Mouse (Mus musculus) forebrain, embryonic 14.5 days (tissue): ENCODE measurements around the gene Elob. TPM values are rescaled to one million over a fixed set of nuclear protein-coding genes. Genes with fewer than 3 reads are reported as not detected.
A peak's percentile ranks its signal among the peaks of the same experiment; 100 is the strongest.

Experiments used
- ATAC-seq: fragments of 200-750 bp; cut with Nextera tagmentation; 2 replicates; pipeline ENCODE4 v1.8.0; 2017; ENCODE audit warnings: mild to moderate bottlenecking, moderate library complexity
- DNase-seq: peaks from one replicate; pipeline ENCODE4 v3.0.0-alpha.2; 2015; ENCODE audit warnings: low spot score
- H3K27ac ChIP-seq: fragments of 300-500 bp; sonication (generic); 2 replicates; pipeline ENCODE4 v1.5.1; 2014; ENCODE audit warnings: low read depth, mild to moderate bottlenecking, control low read depth, low read length, moderate library complexity
- H3K27me3 ChIP-seq: fragments of 300-500 bp; sonication (generic); replicated peaks from 2 replicates; pipeline ENCODE4 v1.6.1; 2014; ENCODE audit warnings: low read length, control low read depth, mixed read lengths; ENCODE audit not compliant: control insufficient read depth, insufficient read depth
- H3K36me3 ChIP-seq: fragments of 300-500 bp; sonication (generic); 2 replicates; pipeline ENCODE4 v1.6.1; 2014; ENCODE audit warnings: low read length, control low read depth; ENCODE audit not compliant: control insufficient read depth, insufficient read depth
- H3K4me1 ChIP-seq: fragments of 300-500 bp; sonication (generic); 2 replicates; pipeline ENCODE4 v1.6.1; 2014; ENCODE audit warnings: antibody characterized with exemption, low read length, control low read depth; ENCODE audit not compliant: control insufficient read depth, insufficient read depth
- H3K4me2 ChIP-seq: fragments of 300-500 bp; sonication (generic); 2 replicates; pipeline ENCODE4 v1.6.1; 2014; ENCODE audit warnings: mild to moderate bottlenecking, control low read depth, low read length
- H3K4me3 ChIP-seq: fragments of 300-500 bp; sonication (generic); 2 replicates; pipeline ENCODE4 v1.5.1; 2014; ENCODE audit warnings: low read depth, low read length, control low read depth
- H3K9ac ChIP-seq: fragments of 300-500 bp; sonication (generic); 2 replicates; pipeline ENCODE4 v1.6.1; 2014; ENCODE audit warnings: mild to moderate bottlenecking, low read length, control low read depth, moderate library complexity
- H3K9me3 ChIP-seq: fragments of 300-500 bp; sonication (generic); replicated peaks from 2 replicates; pipeline ENCODE4 v1.6.1; 2016; ENCODE audit warnings: low read length, control low read depth, mixed read lengths; ENCODE audit not compliant: control insufficient read depth
- WGBS: fragments of 180-500 bp; shearing (Covaris S2); extraction: QIAGEN DNeasy Blood & Tissue Kit; methylation state at CpG from one replicate; pipeline ENCODE4 v1.1.7; 2014; 5-methylcytosine and 5-hydroxymethylcytosine counted together
- polyA plus RNA-seq: library from polyadenylated mRNA; unstranded; fragments of >200 nt; fragmentation: Nextera tagmentation; extraction: Ambion mirVana; gene quantifications from 2 replicates; pipeline ENCODE4 v1.2.1, GENCODE M21; 2014

Gene Elob
- polyA plus RNA-seq, result 1,202 and 1,508 TPM in 2 replicates

GRCm38 (mm10) chr17:23829064-23829619, at the start of gene Elob:
Gene Elob, minus strand, starts transcription at chr17:23829136.
- Histone ChIP-seq H3K27me3 (0 out of 2 replicates have a peak, but pooled peaks cover 8% of the 10 kb centered on the region), H3K9ac (peak within 1 kb of the TSS; percentile 92), H3K27ac (peak within 1 kb of the TSS; percentile 94), H3K9me3 (no peaks in the 10 kb centered on the region), H3K4me2 (peak within 1 kb of the TSS; percentile 76), H3K4me1 (peaks cover 14% of the 10 kb centered on the region), H3K4me3 (peak within 1 kb of the TSS; percentile 79), H3K36me3 (peaks cover 34% of the 10 kb centered on the region)
- 1% methylated on average over 32 of the region's 42 CpGs for WGBS
- ATAC-seq (peak; percentile 96), DNase-seq (peak; percentile 95)

- Histone ChIP-seq H3K27ac (no peak overlapping the region), H3K9ac (no peak overlapping the region), H3K9me3 (no peaks in the 10 kb centered on the region), H3K4me1 (no peaks in the 10 kb centered on the region), H3K27me3 (no peaks in the 10 kb centered on the region), H3K4me3 (no peak overlapping the region), H3K4me2 (no peak overlapping the region), H3K36me3 (no peaks in the 10 kb centered on the region)
- 75% methylated on average over 2 of the region's 2 CpGs for WGBS
- ATAC-seq (0 out of 2 replicates have a peak, but pooled peaks have one; percentile 20), DNase-seq (peak; percentile 16)
These were observed 48.2 kb upstream of the Elob start for GRCm38 (mm10) chr17:23877166-23877565.

- H3K27me3 ChIP-seq, result no peaks in the 10 kb centered on the region
- H3K4me2 ChIP-seq, result no peak overlapping the region
- no peaks in the 10 kb centered on the region for H3K36me3 ChIP-seq
- DNase-seq, result peak; percentile 51
- no peak overlapping the region for H3K9ac ChIP-seq
- no peaks in the 10 kb centered on the region for H3K9me3 ChIP-seq
- no peaks in the 10 kb centered on the region for H3K4me1 ChIP-seq
- no peak overlapping the region for H3K27ac ChIP-seq
- peak; percentile 29; the same call in 1 of the 2 replicates for ATAC-seq
- H3K4me3 ChIP-seq, result no peak overlapping the region
- 35% methylated on average over 3 of the region's 3 CpGs for WGBS
These were observed 47.8 kb upstream of the Elob start for GRCm38 (mm10) chr17:23876741-23877140.

- Histone ChIP-seq H3K4me3 (no peak overlapping the region), H3K27me3 (no peaks in the 10 kb centered on the region), H3K36me3 (no peaks in the 10 kb centered on the region), H3K27ac (no peak overlapping the region), H3K4me1 (no peaks in the 10 kb centered on the region), H3K9ac (no peak overlapping the region), H3K9me3 (no peaks in the 10 kb centered on the region), H3K4me2 (no peak overlapping the region)
- ATAC-seq (0 out of 2 replicates have a peak, but pooled peaks have one; percentile 29), DNase-seq (peak; percentile 67)
- WGBS, result 50% methylated on average over 8 of the region's 8 CpGs
These were observed 45.2 kb upstream of the Elob start for GRCm38 (mm10) chr17:23873884-23874856.

- no peaks in the 10 kb centered on the region for H3K4me1 ChIP-seq
- no peak overlapping the region for H3K9ac ChIP-seq
- 90% methylated on average over 11 of the region's 11 CpGs for WGBS
- H3K27ac ChIP-seq, result no peak overlapping the region
- H3K27me3 ChIP-seq, result no peaks in the 10 kb centered on the region
- no peaks in the 10 kb centered on the region for H3K36me3 ChIP-seq
- no peak overlapping the region for H3K4me2 ChIP-seq
- H3K9me3 ChIP-seq, result no peaks in the 10 kb centered on the region
- ATAC-seq, result no peak
- DNase-seq, result no peak
- H3K4me3 ChIP-seq, result no peak overlapping the region
These were observed 39.6 kb upstream of the Elob start for GRCm38 (mm10) chr17:23868513-23868912.

- Histone ChIP-seq H3K9ac (no peak within 1 kb of the TSS), H3K4me2 (no peak within 1 kb of the TSS), H3K27me3 (no peaks in the 10 kb centered on the region), H3K27ac (no peak within 1 kb of the TSS), H3K36me3 (no peaks in the 10 kb centered on the region), H3K9me3 (no peaks in the 10 kb centered on the region), H3K4me1 (no peaks in the 10 kb centered on the region), H3K4me3 (no peak within 1 kb of the TSS)
- WGBS, result 88% methylated on average over 15 of the region's 15 CpGs
- ATAC-seq, result no peak
- no peak for DNase-seq
These were observed 38.8 kb upstream of the Elob start, which contains the start of gene Prss21 for GRCm38 (mm10) chr17:23867756-23868155. Gene Prss21, plus strand, starts transcription at chr17:23868056.

- no peak for ATAC-seq
- 79% methylated on average over 4 of the region's 4 CpGs for WGBS
- no peaks in the 10 kb centered on the region for H3K36me3 ChIP-seq
These were observed 34.0 kb upstream of the Elob start for GRCm38 (mm10) chr17:23862926-23863325.

GRCm38 (mm10) chr17:23857913-23858312, 29.0 kb upstream of the Elob start:
- Histone ChIP-seq H3K4me1 (no peaks in the 10 kb centered on the region), H3K27ac (no peak overlapping the region), H3K9ac (no peak overlapping the region), H3K36me3 (no peaks in the 10 kb centered on the region), H3K27me3 (no peaks in the 10 kb centered on the region), H3K4me2 (no peak overlapping the region), H3K4me3 (no peak overlapping the region), H3K9me3 (no peaks in the 10 kb centered on the region)
- DNase-seq (no peak), ATAC-seq (no peak)
- 88% methylated on average over 2 of the region's 2 CpGs for WGBS

More at GRCm38 (mm10) chr17:23862926-23863325, 34.0 kb upstream of the Elob start:
- no peaks in the 10 kb centered on the region for H3K4me1 ChIP-seq
- no peak overlapping the region for H3K4me2 ChIP-seq
- no peak for DNase-seq
- no peak overlapping the region for H3K9ac ChIP-seq
- no peak overlapping the region for H3K4me3 ChIP-seq
- no peak overlapping the region for H3K27ac ChIP-seq
- H3K9me3 ChIP-seq, result no peaks in the 10 kb centered on the region
- H3K27me3 ChIP-seq, result no peaks in the 10 kb centered on the region
